Mouse (Mus musculus): ENCODE measurements around the gene March8. TPM values are rescaled to one million over a fixed set of nuclear protein-coding genes. Genes with fewer than 3 reads are reported as not detected.

The March8 gene
- polyA plus RNA-seq, 1 experiment from 2014 or later: 52.8 TPM

- ATAC-seq: no peak
- Histone ChIP-seq H3K27me3 (replicated peaks; ENCODE audit: control insufficient read depth, insufficient read depth, low read length) (no peaks in the 10 kb centered on the region), H3K36me3 (ENCODE audit: control insufficient read depth, insufficient read depth) (0 out of 2 replicates have a peak, but pooled peaks cover 2% of the 10 kb centered on the region), H3K27ac (ENCODE audit: low read length) (no peak overlapping the region), H3K9me3 (ENCODE audit: control insufficient read depth, low read length) (no peaks in the 10 kb centered on the region), H3K4me2 (ENCODE audit: low read length) (no peak overlapping the region), H3K4me1 (replicated peaks; ENCODE audit: control insufficient read depth, insufficient read depth, low read length) (peaks cover 2% of the 10 kb centered on the region; the same call in 1 of the 2 replicates), H3K9ac (replicated peaks; ENCODE audit: low read depth, low read length) (no peak overlapping the region), H3K4me3 (replicated peaks; ENCODE audit: low read length) (no peak overlapping the region)
- whole genome bisulfite sequencing: 97% methylated on average over 10 of the region's 10 CpGs
Measured at GRCm38 (mm10) chr6:116410436-116410835, 72.6 kb downstream of the March8 start.

GRCm38 (mm10) chr6:116411716-116412115, 73.9 kb downstream of the March8 start:
- H3K4me1 ChIP-seq (replicated peaks; ENCODE audit: control insufficient read depth, insufficient read depth, low read length): no peaks in the 10 kb centered on the region
- no peak overlapping the region for H3K4me2 ChIP-seq (ENCODE audit: low read length)
- no peaks in the 10 kb centered on the region for H3K27me3 ChIP-seq (replicated peaks; ENCODE audit: control insufficient read depth, insufficient read depth, low read length)
- H3K27ac ChIP-seq (ENCODE audit: low read length): no peak overlapping the region
- H3K9ac ChIP-seq (replicated peaks; ENCODE audit: low read depth, low read length): no peak overlapping the region
- ATAC-seq: no peak
- WGBS: 76% methylated on average over 3 of the region's 3 CpGs
- H3K4me3 ChIP-seq (replicated peaks; ENCODE audit: low read length): no peak overlapping the region
- no peaks in the 10 kb centered on the region for H3K9me3 ChIP-seq (ENCODE audit: control insufficient read depth, low read length)
- H3K36me3 ChIP-seq (ENCODE audit: control insufficient read depth, insufficient read depth): 0 out of 2 replicates have a peak, but pooled peaks cover 2% of the 10 kb centered on the region

GRCm38 (mm10) chr6:116412546-116413325, 74.9 kb downstream of the March8 start:
- Histone ChIP-seq H3K9ac (replicated peaks; ENCODE audit: low read depth, low read length) (no peak overlapping the region), H3K4me2 (ENCODE audit: low read length) (no peak overlapping the region), H3K4me3 (replicated peaks; ENCODE audit: low read length) (no peak overlapping the region), H3K4me1 (replicated peaks; ENCODE audit: control insufficient read depth, insufficient read depth, low read length) (no peaks in the 10 kb centered on the region), H3K27ac (ENCODE audit: low read length) (no peak overlapping the region), H3K27me3 (replicated peaks; ENCODE audit: control insufficient read depth, insufficient read depth, low read length) (no peaks in the 10 kb centered on the region), H3K36me3 (ENCODE audit: control insufficient read depth, insufficient read depth) (no peaks in the 10 kb centered on the region), H3K9me3 (ENCODE audit: control insufficient read depth, low read length) (no peaks in the 10 kb centered on the region)
- 97% methylated on average over 14 of the region's 14 CpGs for WGBS
- no peak for ATAC-seq

GRCm38 (mm10) chr6:116415126-116415676, 77.4 kb downstream of the March8 start:
- Histone ChIP-seq H3K36me3 (ENCODE audit: control insufficient read depth, insufficient read depth) (no peaks in the 10 kb centered on the region), H3K4me1 (replicated peaks; ENCODE audit: control insufficient read depth, insufficient read depth, low read length) (no peaks in the 10 kb centered on the region), H3K9ac (replicated peaks; ENCODE audit: low read depth, low read length) (no peak overlapping the region), H3K27me3 (replicated peaks; ENCODE audit: control insufficient read depth, insufficient read depth, low read length) (no peaks in the 10 kb centered on the region), H3K4me2 (ENCODE audit: low read length) (no peak overlapping the region), H3K4me3 (replicated peaks; ENCODE audit: low read length) (no peak overlapping the region), H3K9me3 (ENCODE audit: control insufficient read depth, low read length) (no peaks in the 10 kb centered on the region), H3K27ac (ENCODE audit: low read length) (no peak overlapping the region)
- 83% methylated on average over 12 of the region's 12 CpGs for WGBS
- no peak for ATAC-seq

GRCm38 (mm10) chr6:116416000-116416552, 78.3 kb downstream of the March8 start:
- Histone ChIP-seq H3K27me3 (replicated peaks; ENCODE audit: control insufficient read depth, insufficient read depth, low read length) (no peaks in the 10 kb centered on the region), H3K36me3 (ENCODE audit: control insufficient read depth, insufficient read depth) (no peaks in the 10 kb centered on the region), H3K9ac (replicated peaks; ENCODE audit: low read depth, low read length) (no peak overlapping the region), H3K4me2 (ENCODE audit: low read length) (no peak overlapping the region), H3K4me3 (replicated peaks; ENCODE audit: low read length) (no peak overlapping the region), H3K27ac (ENCODE audit: low read length) (no peak overlapping the region), H3K9me3 (ENCODE audit: control insufficient read depth, low read length) (no peaks in the 10 kb centered on the region), H3K4me1 (replicated peaks; ENCODE audit: control insufficient read depth, insufficient read depth, low read length) (no peaks in the 10 kb centered on the region)
- 92% methylated on average over 6 of the region's 6 CpGs for WGBS
- ATAC-seq: no peak

- Histone ChIP-seq H3K27me3 (replicated peaks; ENCODE audit: control insufficient read depth, insufficient read depth, low read length) (no peaks in the 10 kb centered on the region), H3K36me3 (ENCODE audit: control insufficient read depth, insufficient read depth) (no peaks in the 10 kb centered on the region), H3K27ac (ENCODE audit: low read length) (no peak overlapping the region), H3K4me1 (replicated peaks; ENCODE audit: control insufficient read depth, insufficient read depth, low read length) (no peaks in the 10 kb centered on the region), H3K9ac (replicated peaks; ENCODE audit: low read depth, low read length) (no peak overlapping the region), H3K9me3 (ENCODE audit: control insufficient read depth, low read length) (no peaks in the 10 kb centered on the region), H3K4me2 (ENCODE audit: low read length) (no peak overlapping the region), H3K4me3 (replicated peaks; ENCODE audit: low read length) (no peak overlapping the region)
- no peak for ATAC-seq
- 66% methylated on average over 6 of the region's 6 CpGs for WGBS
Measured at GRCm38 (mm10) chr6:116417518-116418315, 79.9 kb downstream of the March8 start.

- Histone ChIP-seq H3K27me3 (replicated peaks; ENCODE audit: control insufficient read depth, insufficient read depth, low read length) (no peaks in the 10 kb centered on the region), H3K4me2 (ENCODE audit: low read length) (no peak overlapping the region), H3K36me3 (ENCODE audit: control insufficient read depth, insufficient read depth) (no peaks in the 10 kb centered on the region), H3K4me1 (replicated peaks; ENCODE audit: control insufficient read depth, insufficient read depth, low read length) (no peaks in the 10 kb centered on the region), H3K4me3 (replicated peaks; ENCODE audit: low read length) (no peak overlapping the region), H3K27ac (ENCODE audit: low read length) (no peak overlapping the region), H3K9me3 (ENCODE audit: control insufficient read depth, low read length) (no peaks in the 10 kb centered on the region), H3K9ac (replicated peaks; ENCODE audit: low read depth, low read length) (no peak overlapping the region)
- no peak for ATAC-seq
- 57% methylated on average over 1 of the region's 1 CpGs for WGBS
Measured at GRCm38 (mm10) chr6:116418487-116418886, 80.7 kb downstream of the March8 start.

- H3K9me3 ChIP-seq (ENCODE audit: control insufficient read depth, low read length): no peaks in the 10 kb centered on the region
- no peak overlapping the region for H3K27ac ChIP-seq (ENCODE audit: low read length)
- H3K9ac ChIP-seq (replicated peaks; ENCODE audit: low read depth, low read length): no peak overlapping the region
- WGBS: 76% methylated on average over 6 of the region's 6 CpGs
- no peaks in the 10 kb centered on the region for H3K36me3 ChIP-seq (ENCODE audit: control insufficient read depth, insufficient read depth)
- no peaks in the 10 kb centered on the region for H3K27me3 ChIP-seq (replicated peaks; ENCODE audit: control insufficient read depth, insufficient read depth, low read length)
- no peak overlapping the region for H3K4me3 ChIP-seq (replicated peaks; ENCODE audit: low read length)
- no peaks in the 10 kb centered on the region for H3K4me1 ChIP-seq (replicated peaks; ENCODE audit: control insufficient read depth, insufficient read depth, low read length)
- no peak for ATAC-seq
- no peak overlapping the region for H3K4me2 ChIP-seq (ENCODE audit: low read length)
Measured at GRCm38 (mm10) chr6:116419699-116420098, 81.9 kb downstream of the March8 start.

GRCm38 (mm10) chr6:116420271-116420670, 82.4 kb downstream of the March8 start:
- H3K27me3 ChIP-seq (replicated peaks; ENCODE audit: control insufficient read depth, insufficient read depth, low read length): no peaks in the 10 kb centered on the region
- ATAC-seq: no peak
- no peaks in the 10 kb centered on the region for H3K36me3 ChIP-seq (ENCODE audit: control insufficient read depth, insufficient read depth)
- no peaks in the 10 kb centered on the region for H3K4me1 ChIP-seq (replicated peaks; ENCODE audit: control insufficient read depth, insufficient read depth, low read length)
- H3K4me3 ChIP-seq (replicated peaks; ENCODE audit: low read length): no peak overlapping the region
- no peak overlapping the region for H3K9ac ChIP-seq (replicated peaks; ENCODE audit: low read depth, low read length)
- H3K4me2 ChIP-seq (ENCODE audit: low read length): no peak overlapping the region
- no peak overlapping the region for H3K27ac ChIP-seq (ENCODE audit: low read length)
- 76% methylated on average over 10 of the region's 10 CpGs for WGBS
- H3K9me3 ChIP-seq (ENCODE audit: control insufficient read depth, low read length): no peaks in the 10 kb centered on the region

Data from forebrain, embryonic 16.5 days (tissue).